Mouse (Mus musculus) myocyte (in vitro differentiated cells): ENCODE measurements at regions not wholly inside any gene's neighbourhood (a gene's known extent, or its start where the extent isn't known, plus 50 kb on each side); places are given as distances from the start of the nearest gene placed in this dataset.

Experiments used
- CEBPB ChIP-seq: IDR thresholded peaks from 2 replicates; pipeline ENCODE4 v1.6.1; 2011; ENCODE audit warnings: mild to moderate bottlenecking, moderate library complexity; ENCODE audit not compliant: poor library complexity, insufficient read depth, severe bottlenecking
- E2F4 ChIP-seq: IDR thresholded peaks from one replicate; pipeline ENCODE4 v1.6.1; 2011; ENCODE audit warnings: mild to moderate bottlenecking, control low read depth, moderate library complexity; ENCODE audit not compliant: insufficient read depth
- POLR2A ChIP-seq: IDR thresholded peaks from one replicate; pipeline ENCODE4 v1.6.1; 2011; ENCODE audit warnings: low read depth, mild to moderate bottlenecking, control low read depth, moderate library complexity; ENCODE audit not compliant: insufficient read length
- TCF12 ChIP-seq: IDR thresholded peaks from one replicate; pipeline ENCODE4 v1.6.1; 2011; ENCODE audit warnings: mild to moderate bottlenecking, control low read depth; ENCODE audit not compliant: poor library complexity, insufficient read depth, severe bottlenecking

- TF ChIP-seq TCF12 (no peak), CEBPB (0 out of 2 replicates have a peak, but pooled peaks have one; percentile 48), E2F4 (no peak), POLR2A (peak; percentile 62)
These were observed 164.2 kb downstream of the Spry2 start for GRCm38 (mm10) chr14:105732221-105733012.
